ENCODE assay signal across 8 mouse cellular contexts in genomic region chr16:89830221-89830648, GRCm38 (mm10).
DNase-seq lines count a peak whose midpoint lies in the region; ATAC-seq lines count a peak whose summit lies in the region.

No protein-coding gene starts in this region.

- no peaks in the 10 kb centered on the region for H3K9me3 ChIP-seq in hindbrain, embryonic 15.5 days
- no peaks in the 10 kb centered on the region for H3K9me3 ChIP-seq in hindbrain, embryonic 14.5 days (ENCODE audit: control insufficient read depth, low read length)
- H3K9me3 ChIP-seq in heart, embryonic 10.5 days: no peaks in the 10 kb centered on the region
- no peaks in the 10 kb centered on the region for H3K9me3 ChIP-seq in kidney, embryonic 16.5 days (ENCODE audit: low read length)
- no peaks in the 10 kb centered on the region for H3K9me3 ChIP-seq in lung, embryonic 16.5 days (ENCODE audit: control insufficient read depth, low read length)

- no peak overlapping the region for H3K9ac ChIP-seq in hindbrain, embryonic 15.5 days
- no peak overlapping the region for H3K9ac ChIP-seq in hindbrain, embryonic 14.5 days
- H3K9ac ChIP-seq in kidney, embryonic 16.5 days (replicated peaks; ENCODE audit: low read length): no peak overlapping the region
- no peak overlapping the region for H3K9ac ChIP-seq in lung, embryonic 16.5 days (ENCODE audit: low read length)

- H3K4me3 ChIP-seq in hindbrain, embryonic 15.5 days: no peak overlapping the region
- H3K4me3 ChIP-seq in hindbrain, embryonic 14.5 days (replicated peaks; ENCODE audit: low read length): no peak overlapping the region
- peak overlapping the region; percentile 28 for H3K4me3 ChIP-seq in heart, embryonic 10.5 days
- no peak overlapping the region for H3K4me3 ChIP-seq in kidney, embryonic 16.5 days (ENCODE audit: low read length)
- H3K4me3 ChIP-seq in lung, embryonic 16.5 days (ENCODE audit: low read length): no peak overlapping the region

- H3K27me3 ChIP-seq in hindbrain, embryonic 15.5 days: no peaks in the 10 kb centered on the region
- no peaks in the 10 kb centered on the region for H3K27me3 ChIP-seq in hindbrain, embryonic 14.5 days (ENCODE audit: control insufficient read depth, insufficient read depth, low read length)
- no peaks in the 10 kb centered on the region for H3K27me3 ChIP-seq in heart, embryonic 10.5 days (ENCODE audit: insufficient read depth, poor library complexity, severe bottlenecking)
- no peaks in the 10 kb centered on the region for H3K27me3 ChIP-seq in kidney, embryonic 16.5 days (ENCODE audit: insufficient read depth, low read length)
- no peaks in the 10 kb centered on the region for H3K27me3 ChIP-seq in lung, embryonic 16.5 days (ENCODE audit: control insufficient read depth, insufficient read depth, low read depth, low read length)

- 85% methylated on average over 15 of the region's 15 CpGs for WGBS in hindbrain, embryonic 15.5 days
- WGBS in hindbrain, embryonic 14.5 days: 83% methylated on average over 15 of the region's 15 CpGs
- 23% methylated on average over 15 of the region's 15 CpGs for whole genome bisulfite sequencing in heart, embryonic 10.5 days
- 69% methylated on average over 15 of the region's 15 CpGs for WGBS in kidney, embryonic 16.5 days
- 54% methylated on average over 15 of the region's 15 CpGs for WGBS in lung, embryonic 16.5 days

- no peak overlapping the region for H3K4me2 ChIP-seq in hindbrain, embryonic 15.5 days
- no peak overlapping the region for H3K4me2 ChIP-seq in hindbrain, embryonic 14.5 days (replicated peaks)
- H3K4me2 ChIP-seq in kidney, embryonic 16.5 days (replicated peaks; ENCODE audit: low read depth, low read length): 0 out of 2 replicates have a peak overlapping the region, but pooled peaks have one; percentile 4
- peak overlapping the region; percentile 35 for H3K4me2 ChIP-seq in lung, embryonic 16.5 days (ENCODE audit: low read depth, low read length)

- no peak for DNase-seq in hindbrain, embryonic 14.5 days (ENCODE audit: low spot score)
- peak; percentile 91 for DNase-seq in heart, embryonic 10.5 days (ENCODE audit: low spot score)
- DNase-seq in frontal cortex, postnatal 25 days (ENCODE audit: low spot score in 2 of 2): no peak
- DNase-seq in cerebellum, postnatal 36 days: no peak

- H3K4me1 ChIP-seq in hindbrain, embryonic 15.5 days (replicated peaks): peaks cover 9% of the 10 kb centered on the region; the same call in 1 of the 2 replicates
- no peaks in the 10 kb centered on the region; the same call in 1 of the 2 replicates for H3K4me1 ChIP-seq in hindbrain, embryonic 14.5 days (replicated peaks; ENCODE audit: control insufficient read depth, insufficient read depth, low read length)
- peaks cover 55% of the 10 kb centered on the region for H3K4me1 ChIP-seq in heart, embryonic 10.5 days
- no peaks in the 10 kb centered on the region for H3K4me1 ChIP-seq in kidney, embryonic 16.5 days (ENCODE audit: insufficient read depth, low read length)
- peaks cover 6% of the 10 kb centered on the region; the same call in 1 of the 2 replicates for H3K4me1 ChIP-seq in lung, embryonic 16.5 days (replicated peaks; ENCODE audit: control insufficient read depth, insufficient read depth, low read length)

- no peak overlapping the region for H3K27ac ChIP-seq in hindbrain, embryonic 15.5 days (replicated peaks)
- H3K27ac ChIP-seq in hindbrain, embryonic 14.5 days: no peak overlapping the region
- H3K27ac ChIP-seq in heart, embryonic 10.5 days: peak overlapping the region; percentile 82
- no peak overlapping the region for H3K27ac ChIP-seq in kidney, embryonic 16.5 days (ENCODE audit: low read length)
- peak overlapping the region; percentile 43 for H3K27ac ChIP-seq in lung, embryonic 16.5 days (ENCODE audit: low read length)

- H3K36me3 ChIP-seq in hindbrain, embryonic 15.5 days: peaks cover 6% of the 10 kb centered on the region; the same call in 1 of the 2 replicates
- H3K36me3 ChIP-seq in hindbrain, embryonic 14.5 days (replicated peaks; ENCODE audit: control insufficient read depth, insufficient read depth): peaks cover 12% of the 10 kb centered on the region; the same call in 1 of the 2 replicates
- H3K36me3 ChIP-seq in heart, embryonic 10.5 days: peaks cover 10% of the 10 kb centered on the region; the same call in 1 of the 2 replicates
- H3K36me3 ChIP-seq in kidney, embryonic 16.5 days (ENCODE audit: insufficient read depth, low read length): peaks cover 3% of the 10 kb centered on the region; the same call in 1 of the 2 replicates
- no peaks in the 10 kb centered on the region for H3K36me3 ChIP-seq in lung, embryonic 16.5 days (ENCODE audit: control insufficient read depth, insufficient read depth, low read length)

- 0 out of 2 replicates have a peak, but pooled peaks have one; percentile 27 for ATAC-seq in hindbrain, embryonic 15.5 days (ENCODE audit: low FRiP score, low read depth)
- no peak for ATAC-seq in hindbrain, embryonic 14.5 days (ENCODE audit: low FRiP score)
- peak; percentile 85 for ATAC-seq in kidney, embryonic 16.5 days (ENCODE audit: low FRiP score, low TSS enrichment)
- ATAC-seq in lung, embryonic 16.5 days (ENCODE audit: low read depth): peak; percentile 89
- no peak for ATAC-seq in erythroblast, adult 5-6 weeks (replicated peaks; ENCODE audit: low FRiP score, poor library complexity, severe bottlenecking)

Comparison
In these comparisons a context has a peak if more than half of its experiments do, and no peak if none do; other contexts are left out.
1. ATAC-seq: peak in hindbrain, embryonic 15.5 days (single experiment), kidney, embryonic 16.5 days (single experiment) and lung, embryonic 16.5 days (single experiment); none in hindbrain, embryonic 14.5 days (single experiment) and erythroblast, adult 5-6 weeks (single experiment).
2. H3K27ac ChIP-seq: peak in heart, embryonic 10.5 days (single experiment) and lung, embryonic 16.5 days (single experiment); none in hindbrain, embryonic 15.5 days (single experiment), hindbrain, embryonic 14.5 days (single experiment) and kidney, embryonic 16.5 days (single experiment).
3. H3K4me2 ChIP-seq: peak in kidney, embryonic 16.5 days (single experiment) and lung, embryonic 16.5 days (single experiment); none in hindbrain, embryonic 15.5 days (single experiment) and hindbrain, embryonic 14.5 days (single experiment).